Mouse (Mus musculus): Measurements from ENCODE around the gene Egflam.

Egflam gene

GRCm38 (mm10) chr15:7167906-7168532 lies 230.2 kb downstream of the Egflam start:
- no peak for DNase-seq

GRCm38 (mm10) chr15:7167238-7167905 lies 230.8 kb downstream of the Egflam start:
- DNase-seq, result no peak

- DNase-seq, result no peak
Observed at GRCm38 (mm10) chr15:7166735-7167134, 231.5 kb downstream of the Egflam start.

- DNase-seq, result no peak
Observed at GRCm38 (mm10) chr15:7163851-7164250, 234.3 kb downstream of the Egflam start.

GRCm38 (mm10) chr15:7160321-7160720 lies 237.9 kb downstream of the Egflam start:
- DNase-seq, result no peak

GRCm38 (mm10) chr15:7159869-7160268 lies 238.3 kb downstream of the Egflam start:
- DNase-seq, result no peak

- DNase-seq, result no peak
Observed at GRCm38 (mm10) chr15:7157658-7158057, 240.5 kb downstream of the Egflam start.

All from cerebellum, adult 8-10 months (tissue).